Mouse (Mus musculus) kidney, postnatal 10 days (tissue): ENCODE measurements around the gene Sema4g.

ENCODE experiments used
- DNase-seq: peaks from one replicate; pipeline ENCODE4 v3.0.0; 2021; ENCODE audit warnings: mixed read lengths

Sema4g gene

GRCm38 (mm10) chr19:45005444-45005843 is 16.5 kb downstream of the Sema4g start, which contains the start of gene Twnk:
Gene Twnk (plus strand): TSS chr19:45005663.
- DNase-seq = peak; percentile 76

GRCm38 (mm10) chr19:45005957-45006712 is 17.2 kb downstream of the Sema4g start, which contains the start of gene Mrpl43:
Gene Mrpl43 (minus strand): TSS chr19:45006442.
- DNase-seq = peak; percentile 98

GRCm38 (mm10) chr19:45007021-45007420 is 18.1 kb downstream of the Sema4g start:
- DNase-seq = no peak

- DNase-seq = peak; percentile 71
Observed at GRCm38 (mm10) chr19:45007425-45008191, 18.7 kb downstream of the Sema4g start.

GRCm38 (mm10) chr19:45010646-45011045 is 21.7 kb downstream of the Sema4g start:
- DNase-seq = no peak

- no peak for DNase-seq
Observed at GRCm38 (mm10) chr19:45012219-45012618, 23.3 kb downstream of the Sema4g start.

GRCm38 (mm10) chr19:45012636-45013035 is 23.7 kb downstream of the Sema4g start:
- DNase-seq = peak; percentile 35

GRCm38 (mm10) chr19:45013581-45014225 is 24.8 kb downstream of the Sema4g start:
- DNase-seq = peak; percentile 9

GRCm38 (mm10) chr19:45014335-45014971 is 25.6 kb downstream of the Sema4g start, which contains the start of gene Lzts2:
Gene Lzts2 (plus strand): TSS chr19:45014414.
- peak; percentile 52 for DNase-seq

- peak; percentile 83 for DNase-seq
Observed at GRCm38 (mm10) chr19:45014981-45015402, 26.1 kb downstream of the Sema4g start.

- peak; percentile 80 for DNase-seq
Observed at GRCm38 (mm10) chr19:45015518-45016281, 26.8 kb downstream of the Sema4g start.

GRCm38 (mm10) chr19:45016341-45017215 is 27.7 kb downstream of the Sema4g start:
- peak; percentile 94 for DNase-seq

- peak; percentile 96 for DNase-seq
Observed at GRCm38 (mm10) chr19:45017216-45017771, 28.4 kb downstream of the Sema4g start.

- peak; percentile 96 for DNase-seq
Observed at GRCm38 (mm10) chr19:45017909-45018308, 29.0 kb downstream of the Sema4g start.

GRCm38 (mm10) chr19:45018351-45018831 is 29.5 kb downstream of the Sema4g start:
- peak; percentile 65 for DNase-seq

GRCm38 (mm10) chr19:45020348-45020747 is 31.4 kb downstream of the Sema4g start:
- peak; percentile 79 for DNase-seq

- DNase-seq = no peak
Observed at GRCm38 (mm10) chr19:45021362-45021761, 32.5 kb downstream of the Sema4g start.

GRCm38 (mm10) chr19:45023993-45024392 is 35.1 kb downstream of the Sema4g start:
- peak; percentile 10 for DNase-seq

- DNase-seq = peak; percentile 22
Observed at GRCm38 (mm10) chr19:45024775-45025174, 35.9 kb downstream of the Sema4g start.

GRCm38 (mm10) chr19:45025937-45026568 is 37.2 kb downstream of the Sema4g start:
- DNase-seq = peak; percentile 28
